Mouse (Mus musculus) cerebellum, postnatal 36 days (tissue): ENCODE measurements around the gene Clec16a.
A peak's percentile ranks its signal among the peaks of the same experiment; 100 is the strongest.

Source experiments
- DNase-seq, 2 experiments: peaks; one replicate each; pipeline ENCODE4 v3.0.0; 2021 to 2022; ENCODE audit warnings: mixed read lengths in 2 of 2

Clec16a gene

GRCm38 (mm10) chr16:10586546-10586945, 41.4 kb downstream of the Clec16a start:
- DNase-seq = peak in 1 of 2 experiments; percentile 19

GRCm38 (mm10) chr16:10599888-10600740, 55.0 kb downstream of the Clec16a start:
- DNase-seq = no peak

- no peak for DNase-seq
These were observed 62.7 kb downstream of the Clec16a start for GRCm38 (mm10) chr16:10607802-10608201.

GRCm38 (mm10) chr16:10609921-10610320, 64.8 kb downstream of the Clec16a start:
- no peak for DNase-seq

- DNase-seq = no peak
These were observed 65.7 kb downstream of the Clec16a start for GRCm38 (mm10) chr16:10610801-10611200.

- DNase-seq = no peak
These were observed 66.2 kb downstream of the Clec16a start for GRCm38 (mm10) chr16:10611306-10611705.

- DNase-seq = no peak
These were observed 68.9 kb downstream of the Clec16a start for GRCm38 (mm10) chr16:10613996-10614395.

- DNase-seq = no peak
These were observed 75.9 kb downstream of the Clec16a start for GRCm38 (mm10) chr16:10620961-10621614.

GRCm38 (mm10) chr16:10621710-10622109, 76.6 kb downstream of the Clec16a start:
- no peak for DNase-seq

GRCm38 (mm10) chr16:10626116-10626515, 81.0 kb downstream of the Clec16a start:
- peak; percentile 45 to 49 for DNase-seq

- DNase-seq = peak; percentile 45 to 56
These were observed 82.1 kb downstream of the Clec16a start for GRCm38 (mm10) chr16:10627136-10627668.

- no peak for DNase-seq
These were observed 83.0 kb downstream of the Clec16a start for GRCm38 (mm10) chr16:10628030-10628555.

- DNase-seq = no peak
These were observed 83.8 kb downstream of the Clec16a start for GRCm38 (mm10) chr16:10628960-10629359.

- DNase-seq = no peak
These were observed 84.2 kb downstream of the Clec16a start for GRCm38 (mm10) chr16:10629361-10629760.

GRCm38 (mm10) chr16:10634940-10635339, 89.8 kb downstream of the Clec16a start:
- DNase-seq = no peak

- DNase-seq = no peak
These were observed 92.8 kb downstream of the Clec16a start for GRCm38 (mm10) chr16:10637898-10638297.

- no peak for DNase-seq
These were observed 94.2 kb downstream of the Clec16a start for GRCm38 (mm10) chr16:10639111-10639889.

- peak; percentile 73 to 77 for DNase-seq
These were observed 94.9 kb downstream of the Clec16a start for GRCm38 (mm10) chr16:10640041-10640440.

- no peak for DNase-seq
These were observed 96.0 kb downstream of the Clec16a start for GRCm38 (mm10) chr16:10641146-10641545.

- no peak for DNase-seq
These were observed 97.9 kb downstream of the Clec16a start for GRCm38 (mm10) chr16:10642857-10643633.

- DNase-seq = no peak
These were observed 99.1 kb downstream of the Clec16a start for GRCm38 (mm10) chr16:10644238-10644637.

GRCm38 (mm10) chr16:10644731-10645130, 99.6 kb downstream of the Clec16a start:
- no peak for DNase-seq
